Mouse (Mus musculus) gastrocnemius, postnatal 36 days (tissue): ENCODE measurements around the gene Plekhb1. TPM values are rescaled to one million over a fixed set of nuclear protein-coding genes. Genes with fewer than 3 reads are reported as not detected.
A peak's percentile ranks its signal among the peaks of the same experiment; 100 is the strongest.

Experiments used
- DNase-seq, 2 experiments: peaks; one replicate each; pipeline ENCODE4 v3.0.0; 2022
- intact Hi-C: fragments of 180-260 bp; cut with DNase I; formaldehyde crosslinking; loops from one replicate; pipeline ENCODE4 v1.15.1; 2025
- long read RNA-seq, 2 experiments: library from polyadenylated mRNA; stranded (forward); transcript quantifications; one replicate each; pipeline ENCODE4 v2.0.0; 2021
- total RNA-seq, 2 experiments: library from RNA; stranded (reverse); gene quantifications; 2 replicates each; pipeline ENCODE4 v1.2.3; 2021

Gene Plekhb1
- 10 to 100 TPM; 24.3 to 27.6 TPM for total RNA-seq
- long read RNA-seq, experiment 1, transcript Plekhb1-203 (7 exons, 1,806 nt), result major isoform, 17 of 26 reads
- long read RNA-seq, experiment 1, partial matches to known transcripts, result 3 of 26 reads
- long read RNA-seq, experiment 1, other reads (novel, unspliced or antisense), result 5 of 26 reads
- long read RNA-seq, experiment 2, transcript Plekhb1-203 (7 exons, 1,806 nt), result major isoform, 19 of 27 reads
- long read RNA-seq, experiment 2, partial matches to known transcripts, result 1 of 27 reads
- long read RNA-seq, experiment 2, other reads (novel, unspliced or antisense), result 7 of 27 reads

DNA sequence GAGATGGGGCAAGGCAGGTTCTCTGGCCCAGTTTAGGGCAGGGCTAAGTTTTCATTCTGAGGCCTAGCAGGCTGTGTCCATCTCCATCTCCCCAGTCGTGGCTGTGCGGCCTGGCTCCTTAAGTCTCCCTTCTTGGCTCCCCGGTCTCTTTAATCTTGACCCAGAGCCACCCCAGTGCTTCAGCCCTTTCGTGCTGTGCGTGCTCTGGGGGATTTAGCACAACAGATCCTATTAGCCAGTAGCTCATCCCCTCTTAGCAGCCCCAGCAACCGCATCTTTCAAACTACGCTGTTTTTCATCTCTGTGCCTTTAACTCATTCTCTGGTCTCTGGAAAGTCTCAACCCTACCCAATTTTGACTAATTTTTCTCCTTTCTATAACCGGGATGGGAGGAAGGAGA lies at the start of gene Plekhb1:
Plekhb1 (minus strand) TSS at position 184 of the 400 bp plus-strand sequence.
- no peak for DNase-seq
- intact Hi-C loops, result loop anchor here (2.0 kb wide), 1 partner anchor 17 kb away; no protein-coding TSS in a partner anchor

DNA sequence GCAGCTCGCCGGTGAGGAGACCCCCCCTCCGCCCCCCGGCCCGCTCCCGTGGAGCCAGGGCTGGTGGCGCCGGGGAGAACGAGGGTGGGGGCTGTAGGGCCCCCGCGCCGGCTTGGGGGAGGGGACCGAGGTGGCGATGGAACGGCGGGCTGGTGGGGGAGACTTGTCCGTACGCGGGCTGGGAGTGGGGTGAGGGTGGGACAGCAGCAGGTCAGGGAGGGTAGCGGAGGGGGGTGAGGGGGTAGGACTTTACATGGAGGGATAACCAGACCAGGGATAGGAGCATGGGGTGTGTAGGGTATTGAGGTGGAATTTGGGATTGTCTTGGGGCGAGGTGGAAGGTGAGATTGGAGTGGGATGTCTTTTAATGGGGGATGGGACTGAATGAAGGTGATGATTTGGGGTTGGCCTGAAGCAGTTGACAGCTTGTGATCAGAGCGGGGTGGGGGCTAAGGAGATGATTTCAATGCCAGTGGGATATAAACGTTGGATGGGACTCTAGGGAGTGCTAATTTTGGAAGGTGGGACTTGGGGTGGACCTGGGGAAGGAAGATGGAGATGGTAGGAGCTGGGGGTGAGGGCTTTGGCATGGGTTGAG lies 44.8 kb upstream of the Plekhb1 start:
- peak in 1 of 2 experiments; percentile 11 for DNase-seq
- intact Hi-C loops, result no loop called here

DNA sequence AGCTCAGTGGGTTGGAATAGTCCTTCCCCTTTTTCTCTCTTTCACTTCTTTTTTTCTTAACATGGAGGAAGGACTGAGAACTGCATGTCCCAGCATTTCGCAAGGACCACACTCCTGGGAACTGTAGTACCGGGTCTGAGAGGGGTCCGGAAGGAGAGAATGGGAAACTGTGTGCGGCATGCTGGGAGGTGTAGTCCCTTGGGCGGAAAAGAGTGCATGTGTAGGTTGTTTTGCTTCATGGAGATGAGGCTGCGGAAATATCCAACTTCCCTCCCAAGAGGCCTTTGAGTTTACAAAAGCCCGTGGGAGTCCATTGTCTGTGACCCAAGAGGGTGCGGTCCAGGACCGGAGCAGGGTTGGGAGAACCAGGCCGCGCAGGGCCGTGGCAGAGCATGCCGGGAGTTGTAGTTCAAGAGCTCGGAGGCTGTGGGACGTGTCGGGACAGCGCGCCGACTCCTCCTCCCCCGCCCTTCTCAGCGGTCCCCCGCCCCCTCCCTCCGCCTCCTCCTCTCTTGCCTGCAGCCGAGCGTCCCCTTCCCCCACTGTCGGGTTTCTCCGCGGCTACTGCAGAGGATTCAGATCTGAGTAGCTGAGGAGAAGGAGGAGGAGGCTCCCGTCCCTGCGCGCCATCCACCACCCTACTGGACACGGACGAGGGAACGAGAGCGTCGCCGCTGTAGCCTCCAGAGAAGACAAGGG lies 44.1 kb upstream of the Plekhb1 start, which contains the start of gene Fam168a:
Fam168a (plus strand) TSS at position 493 of the 699 bp plus-strand sequence.
- peak; percentile 87 to 92 for DNase-seq
- intact Hi-C loops, result no loop called here

DNA sequence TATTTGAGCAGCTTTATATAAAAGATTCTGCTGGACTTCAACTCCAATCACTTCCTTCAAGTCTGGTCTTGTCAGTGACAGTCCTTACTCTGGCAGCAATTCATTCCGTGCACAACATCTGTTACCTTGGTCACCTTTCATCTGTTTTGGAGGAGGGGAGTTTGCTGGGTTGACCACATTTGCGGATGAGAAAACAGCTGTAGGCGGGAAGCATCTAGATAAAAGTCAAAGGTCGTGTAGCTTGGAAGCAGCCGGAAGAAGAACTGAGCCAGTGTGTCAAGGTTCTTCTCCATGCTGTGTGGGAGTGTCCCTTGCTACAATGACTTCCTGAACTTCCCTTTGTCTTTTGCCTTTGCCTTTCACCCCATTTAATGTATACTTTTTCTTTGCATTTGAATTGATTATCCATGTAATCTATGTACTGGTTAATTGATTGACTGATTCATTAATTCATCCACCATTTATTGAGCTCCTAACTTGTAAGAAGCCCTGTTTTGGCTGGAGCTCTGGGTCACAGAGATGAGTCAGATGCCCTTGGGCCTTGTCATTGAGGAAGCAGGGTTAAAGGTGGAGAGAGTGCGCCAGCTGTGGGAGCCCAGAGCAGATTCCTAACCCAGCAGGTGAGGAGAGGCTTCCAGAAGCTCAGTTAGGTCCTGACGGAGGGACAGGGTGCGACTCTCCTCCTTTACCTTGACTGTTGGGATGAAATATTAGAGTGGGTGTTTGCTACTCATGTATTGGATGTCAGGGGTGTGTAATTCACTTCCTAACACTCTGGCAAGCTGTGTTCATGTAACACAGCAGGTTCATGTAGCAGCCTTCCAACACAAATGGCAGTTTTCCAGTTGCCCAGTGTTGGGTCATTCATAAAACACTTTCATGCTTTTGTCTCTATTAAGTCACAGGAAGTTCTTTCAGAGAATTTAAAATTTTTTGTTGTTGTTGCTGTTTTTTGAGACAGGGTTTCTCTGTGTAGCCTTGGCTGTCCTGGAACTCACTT lies 37.9 kb upstream of the Plekhb1 start:
- no peak for DNase-seq
- intact Hi-C loops, result no loop called here

DNA sequence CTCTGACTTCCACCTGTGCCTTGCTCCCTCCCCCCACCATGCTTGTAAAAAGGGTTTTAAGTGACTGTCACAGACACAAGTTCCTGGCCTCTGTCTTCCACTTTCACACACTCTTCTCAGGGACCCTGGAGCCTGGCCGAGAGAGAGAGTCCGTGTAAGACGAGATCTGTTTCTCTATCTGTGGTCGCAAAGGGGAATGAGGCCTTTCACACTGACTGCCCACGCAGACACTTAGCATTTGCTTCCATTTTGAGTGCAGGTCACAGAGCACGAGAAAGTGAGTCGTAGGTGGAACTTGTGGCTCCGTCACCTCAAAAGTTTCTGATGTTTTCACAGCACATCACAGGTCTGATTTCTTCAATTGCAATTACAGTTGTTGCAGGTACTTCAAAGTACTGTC lies 31.0 kb upstream of the Plekhb1 start:
- DNase-seq, result no peak
- intact Hi-C loops, result no loop called here

DNA sequence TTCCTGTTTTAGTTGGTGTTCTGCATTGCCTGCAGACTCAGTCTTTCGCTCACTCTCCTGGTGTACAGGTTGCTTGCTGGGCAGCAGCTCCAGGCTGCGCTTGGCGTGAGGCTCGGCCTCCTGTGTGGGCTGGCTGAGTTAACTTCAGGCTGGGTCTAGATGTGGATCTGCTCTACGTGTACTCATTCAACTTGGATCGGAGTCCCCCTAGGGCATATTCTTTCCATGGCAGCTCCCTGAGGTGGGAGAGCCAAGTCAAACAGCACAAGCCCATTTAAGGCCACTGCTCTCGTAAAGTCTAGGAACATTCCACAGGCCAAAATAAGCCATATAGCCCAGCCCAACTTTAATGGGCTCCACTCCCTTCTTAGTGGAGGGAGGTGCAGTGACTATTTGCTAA lies 26.3 kb upstream of the Plekhb1 start:
- intact Hi-C loops, result no loop called here
- no peak for DNase-seq

DNA sequence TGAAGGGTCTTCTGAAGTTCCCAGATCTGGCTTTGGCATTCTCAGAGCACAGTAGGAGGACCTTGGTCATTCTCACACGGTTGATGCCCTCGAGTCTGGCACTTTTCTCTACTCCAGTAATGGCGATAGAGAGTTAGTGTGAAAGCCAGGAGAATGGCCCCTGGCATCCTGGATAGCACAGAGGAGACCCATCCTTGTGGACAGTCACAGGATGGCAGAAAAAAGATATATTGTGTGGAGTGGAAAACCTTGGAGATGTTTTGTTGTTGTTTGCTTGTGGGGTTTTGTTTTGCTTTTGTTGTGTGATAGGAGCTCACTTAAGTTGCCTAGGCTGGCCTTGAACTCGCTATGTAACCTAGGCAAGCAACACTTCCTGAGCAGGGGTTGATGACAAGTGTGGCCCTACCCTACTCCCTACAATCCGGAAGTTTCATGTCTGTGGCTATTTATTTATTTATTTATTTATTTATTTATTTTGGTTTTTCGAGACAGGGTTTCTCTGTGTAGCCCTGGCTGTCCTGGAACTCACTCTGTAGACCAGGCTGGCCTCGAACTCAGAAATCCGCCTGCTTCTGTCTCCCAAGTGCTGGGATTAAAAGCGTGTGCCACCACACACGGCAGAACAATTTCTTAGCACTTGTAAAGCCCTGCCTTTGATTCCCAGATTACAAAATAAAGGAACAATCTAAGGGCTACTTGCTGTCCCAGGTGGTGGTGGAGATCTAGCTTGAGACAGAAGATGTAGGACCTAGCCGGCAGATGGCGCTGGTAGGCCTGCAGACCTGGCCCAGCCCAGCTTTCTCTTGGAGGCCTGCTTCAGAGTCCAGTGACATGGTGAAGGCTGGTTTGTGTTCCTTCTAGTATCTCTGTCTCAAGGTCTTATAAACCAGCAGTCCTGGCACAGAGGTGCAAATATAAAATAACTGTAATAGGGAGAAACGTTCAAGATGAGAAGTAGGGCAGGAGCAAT lies 23.1 kb upstream of the Plekhb1 start:
- peak; percentile 45 to 70 for DNase-seq
- intact Hi-C loops, result loop anchor here (2.0 kb wide), 1 partner anchor 113 kb away; no protein-coding TSS in a partner anchor

DNA sequence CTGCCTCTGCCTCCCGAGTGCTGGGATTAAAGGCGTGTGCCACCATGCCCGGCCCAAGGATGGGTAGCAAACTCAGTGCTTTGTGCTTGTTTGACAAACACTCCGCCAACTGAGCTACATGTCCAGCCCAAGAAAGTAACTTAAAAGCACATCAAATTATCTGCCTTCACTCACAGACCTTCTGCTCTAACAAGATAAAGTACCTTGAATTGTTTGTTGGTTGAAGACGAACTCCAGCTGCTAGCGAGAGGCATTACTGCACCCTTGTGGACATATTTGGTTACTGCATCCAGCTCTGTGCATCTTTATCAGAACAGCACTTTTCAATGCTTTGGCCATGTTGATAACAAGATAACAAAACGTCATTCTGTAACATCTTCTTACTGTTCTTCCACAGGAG lies 22.3 kb upstream of the Plekhb1 start:
- intact Hi-C loops, result loop anchor here (2.0 kb wide), 1 partner anchor 114 kb away; no protein-coding TSS in a partner anchor
- no peak for DNase-seq

DNA sequence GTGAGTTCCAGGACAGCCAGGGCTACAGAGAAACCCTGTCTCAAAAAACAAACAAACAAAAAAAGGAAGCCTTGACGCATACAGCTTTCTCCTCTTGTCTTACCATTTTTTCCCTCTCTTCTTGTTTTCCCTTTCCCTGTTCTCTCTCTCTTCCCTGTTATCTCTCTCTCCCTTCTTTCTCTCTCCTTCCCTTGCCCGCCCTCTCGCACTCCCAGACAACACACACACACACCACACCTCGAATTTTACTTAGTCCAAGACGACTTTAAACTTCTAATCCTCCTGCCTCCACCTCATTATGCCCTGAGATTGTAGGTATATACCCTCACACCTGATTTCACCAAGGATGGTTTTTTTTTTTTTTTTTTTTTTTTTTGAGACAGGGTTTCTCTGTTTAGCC lies 21.9 kb upstream of the Plekhb1 start:
- DNase-seq, result no peak
- intact Hi-C loops, result loop anchor here (2.0 kb wide), 1 partner anchor 115 kb away; no protein-coding TSS in a partner anchor

DNA sequence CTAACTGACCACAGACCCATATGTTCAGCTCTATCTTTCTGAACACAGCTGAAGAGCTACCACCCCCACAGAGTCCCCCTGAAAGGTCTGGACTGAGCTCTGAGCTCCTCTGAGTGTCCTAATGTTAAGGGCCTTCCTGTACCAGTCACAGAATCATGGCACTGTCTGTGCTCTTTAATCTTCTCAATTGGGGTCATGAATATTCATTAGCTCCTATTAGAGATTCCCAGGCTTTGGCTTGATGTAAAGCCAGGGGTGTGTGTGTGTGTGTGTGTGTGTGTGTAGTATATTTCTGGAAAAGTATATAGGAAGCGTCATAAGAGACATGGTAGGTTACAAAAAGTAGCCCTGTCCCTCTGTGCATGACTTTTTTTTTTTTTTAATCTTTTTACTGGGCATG lies 21.0 kb upstream of the Plekhb1 start:
- DNase-seq, result no peak
- intact Hi-C loops, result no loop called here

DNA sequence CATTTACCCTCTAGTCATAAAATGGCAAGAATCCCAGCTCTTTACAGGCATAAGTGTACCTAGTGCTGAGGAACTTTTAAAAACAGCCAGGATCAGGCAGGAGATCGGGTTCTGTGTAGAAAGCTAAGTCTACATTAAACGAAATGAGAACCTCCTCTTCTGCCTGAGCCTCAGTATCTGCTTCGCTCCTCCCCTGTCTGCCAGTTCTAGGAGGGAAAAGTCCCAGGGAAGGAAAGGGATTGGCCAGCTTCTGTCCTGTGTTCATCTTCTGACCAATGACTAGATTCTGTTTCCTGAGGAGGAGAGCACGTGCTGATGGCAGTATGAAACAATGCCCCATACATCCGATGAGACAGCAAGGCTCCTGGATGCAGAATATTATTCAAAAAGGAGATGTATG lies 18.9 kb upstream of the Plekhb1 start:
- intact Hi-C loops, result no loop called here
- no peak for DNase-seq

DNA sequence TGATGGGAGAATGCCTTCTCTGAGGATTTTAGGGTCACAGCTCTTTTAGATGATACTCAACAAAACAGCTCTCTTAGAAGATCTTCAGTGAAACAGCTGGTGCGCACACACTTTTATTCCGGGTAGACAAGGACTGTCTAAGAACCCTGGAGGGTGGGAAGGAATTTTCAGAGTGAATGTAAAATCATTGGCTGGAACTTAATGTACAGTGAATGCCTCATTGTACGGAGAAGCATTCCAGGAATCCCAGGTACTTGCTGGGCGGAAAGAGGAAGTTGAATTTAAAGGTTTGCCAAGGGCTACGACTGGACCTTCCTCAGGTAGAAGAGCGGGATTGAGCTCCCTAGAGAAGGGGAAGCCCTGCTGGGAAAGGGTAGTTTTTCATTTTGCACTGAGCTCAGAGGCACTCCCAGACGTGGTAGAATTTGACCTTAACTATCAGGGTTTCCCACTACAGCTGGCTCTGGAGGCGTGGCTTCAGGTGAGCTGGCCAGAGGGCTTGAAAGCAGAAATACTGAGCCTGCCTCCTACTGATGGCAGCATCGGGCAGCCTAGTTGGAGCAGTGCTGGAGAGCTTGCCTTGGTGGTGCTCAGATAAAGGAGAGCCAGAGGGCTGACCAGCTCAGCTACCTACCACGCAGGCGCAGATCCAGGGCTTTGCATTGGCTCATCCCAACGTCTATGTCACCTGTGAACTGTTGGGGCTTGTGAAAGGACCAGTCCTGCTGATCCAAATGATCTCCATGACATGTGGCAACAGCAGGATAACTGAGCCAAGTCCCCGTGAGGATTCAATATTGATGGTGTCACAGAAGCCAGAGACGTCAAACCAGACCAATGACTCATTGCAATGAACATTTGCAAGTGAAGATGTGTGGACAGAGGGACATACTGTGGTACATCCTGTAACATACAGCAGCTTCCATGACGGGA lies 17.0 kb upstream of the Plekhb1 start:
- DNase-seq, result no peak
- intact Hi-C loops, result no loop called here

DNA sequence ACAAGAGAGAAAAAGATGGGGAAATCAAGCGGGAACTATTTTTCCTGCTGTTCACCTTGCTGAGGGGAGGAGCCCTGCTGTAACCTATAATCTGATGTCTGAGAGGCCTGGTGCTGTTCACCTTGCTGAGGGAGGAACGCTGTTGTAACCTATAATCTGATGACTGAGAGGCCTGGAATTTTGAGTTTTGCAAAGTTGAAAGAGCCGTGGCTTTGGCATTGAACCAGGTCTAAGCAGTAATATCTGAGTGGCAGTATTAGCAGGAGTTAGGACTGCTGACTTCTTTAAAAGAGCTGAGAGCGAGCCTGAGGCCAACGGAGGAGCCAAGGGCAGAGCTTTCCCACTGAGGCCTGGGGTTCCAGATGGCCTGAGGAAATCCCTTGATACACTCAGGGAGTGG lies 15.8 kb upstream of the Plekhb1 start:
- no peak for DNase-seq
- intact Hi-C loops, result no loop called here

DNA sequence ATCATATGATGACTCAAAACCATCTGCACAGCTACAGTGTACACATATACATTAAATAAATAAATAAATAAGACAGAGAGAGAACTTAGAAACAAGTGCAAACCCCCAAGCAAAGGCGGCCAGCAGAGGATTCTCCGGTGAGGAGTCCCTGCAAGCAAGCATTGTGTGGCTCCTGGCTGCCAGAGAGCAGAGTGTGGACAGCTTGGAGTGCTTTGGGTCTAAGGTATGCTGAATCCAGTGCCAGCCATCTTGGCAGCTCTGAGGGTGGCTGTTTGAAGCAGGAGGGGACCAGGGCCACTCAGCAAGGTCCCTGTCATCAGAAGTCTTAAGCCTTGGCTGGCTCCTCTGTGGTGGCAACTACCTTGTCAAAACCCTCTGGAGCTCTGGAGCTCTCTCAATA lies 12.7 kb upstream of the Plekhb1 start:
- intact Hi-C loops, result no loop called here
- DNase-seq, result no peak

DNA sequence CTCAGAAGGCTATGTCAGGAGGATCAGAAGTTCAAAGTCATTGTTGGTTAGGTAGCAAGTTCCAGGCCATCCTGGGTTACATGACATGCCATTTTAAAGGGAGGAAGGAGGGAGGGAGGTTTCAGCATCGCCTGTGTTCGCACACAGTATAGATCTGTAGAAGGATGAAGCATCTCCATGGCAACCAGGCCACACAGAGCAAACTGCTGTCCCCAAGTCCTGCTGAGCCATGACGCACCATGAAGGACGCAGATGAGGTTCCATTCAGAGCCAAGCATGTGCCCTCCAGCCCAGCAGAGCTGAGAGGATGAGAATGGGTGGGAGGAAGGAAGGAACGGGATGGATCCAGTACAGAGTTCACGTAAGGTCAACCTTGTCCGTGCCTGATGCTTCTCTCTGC lies 11.2 kb upstream of the Plekhb1 start:
- intact Hi-C loops, result no loop called here
- DNase-seq, result no peak

DNA sequence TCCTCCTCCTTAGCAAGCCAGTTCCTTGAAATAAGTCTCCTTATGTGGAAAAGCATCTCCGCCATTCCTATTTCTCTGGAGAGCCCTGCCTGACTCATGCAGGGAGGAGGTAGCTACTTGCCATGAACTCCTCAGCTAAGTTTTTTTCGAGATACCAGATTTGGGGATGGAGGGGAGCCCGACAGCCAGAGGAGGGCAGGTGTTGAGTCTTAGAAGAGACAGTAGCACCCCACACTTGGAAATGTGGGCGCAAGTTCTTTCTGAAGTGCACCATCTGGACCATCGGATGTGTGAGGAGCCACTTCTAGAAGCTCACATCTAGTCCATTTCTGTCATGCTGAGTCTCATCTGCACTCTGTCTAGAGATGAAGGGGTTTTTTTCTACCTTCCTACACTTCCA lies 8.4 kb upstream of the Plekhb1 start:
- no peak for DNase-seq
- intact Hi-C loops, result no loop called here

DNA sequence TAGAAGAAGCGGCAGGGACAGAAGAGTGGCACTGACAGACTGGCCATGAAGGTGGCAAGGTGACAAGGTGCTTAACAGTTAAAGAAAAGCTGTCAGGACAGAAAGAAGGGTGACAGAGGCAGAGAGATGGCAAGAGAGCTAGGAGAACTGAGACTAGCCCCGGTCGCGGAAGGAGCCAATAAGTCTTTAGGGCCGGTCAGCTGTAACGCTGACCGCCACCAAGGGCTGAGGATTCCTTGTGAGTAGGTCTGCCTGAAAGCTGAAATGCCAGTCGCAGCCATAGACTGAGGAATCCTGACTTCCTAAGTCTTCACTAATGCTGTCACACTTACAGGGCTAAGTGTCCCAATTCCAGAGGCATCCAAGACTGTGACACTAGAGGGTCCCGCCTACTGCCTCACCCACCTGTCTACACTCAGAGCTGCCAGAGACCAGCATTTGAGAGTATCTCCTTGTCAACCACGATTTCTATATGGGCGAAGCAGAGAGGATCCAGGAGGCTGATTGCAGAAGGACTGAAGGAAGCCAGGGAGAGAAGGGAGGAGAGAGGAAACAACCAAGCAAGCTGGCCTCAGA lies 1.6 kb upstream of the Plekhb1 start:
- intact Hi-C loops, result loop anchor here (2.0 kb wide), 1 partner anchor 19 kb away; no protein-coding TSS in a partner anchor
- DNase-seq, result no peak

DNA sequence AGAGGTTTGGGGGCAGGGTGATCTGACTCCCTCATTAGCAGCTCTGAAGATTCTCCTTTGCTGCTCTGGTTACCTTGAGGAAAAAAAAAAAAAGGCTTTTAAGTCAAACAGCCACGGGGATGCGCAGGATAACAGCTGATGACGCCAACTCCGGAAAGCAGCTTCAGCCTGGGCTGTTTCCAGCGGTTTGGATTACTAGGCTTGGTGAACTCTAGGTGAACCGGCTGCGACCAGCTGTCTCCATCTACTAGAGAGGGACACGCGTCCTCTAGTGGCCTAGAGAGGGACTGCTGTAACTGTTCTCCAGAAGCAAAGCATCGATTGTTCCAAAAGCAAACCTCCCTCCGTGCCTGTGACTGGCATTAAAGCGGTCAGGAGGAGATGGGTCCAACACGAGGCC lies 976 bp upstream of the Plekhb1 start:
- intact Hi-C loops, result loop anchor here (2.0 kb wide), 1 partner anchor 18 kb away; no protein-coding TSS in a partner anchor
- peak; percentile 83 to 88 for DNase-seq
